In the genomic region with DNA sequence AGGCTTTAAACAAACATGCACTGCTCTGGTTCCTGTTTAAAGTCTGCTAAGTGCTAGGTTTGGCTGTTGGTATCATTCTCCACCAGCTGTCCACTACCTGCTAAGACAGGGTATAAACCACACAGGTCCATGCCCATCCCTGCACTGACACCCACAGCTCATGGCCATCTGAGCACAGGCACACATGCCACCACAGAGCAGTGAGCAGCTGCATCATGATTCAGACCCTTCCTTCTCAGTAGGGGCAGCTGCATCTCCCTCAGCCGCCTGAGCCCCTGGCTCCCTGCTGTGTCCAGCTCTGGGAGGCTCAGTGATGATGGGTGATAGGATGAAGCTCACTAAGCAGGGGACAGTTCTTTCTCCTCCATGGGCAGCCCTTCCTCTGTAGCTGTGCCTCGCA, we compare ENCODE assay signal across 21 mouse cellular contexts.
"Had no signal": no experiment of that assay in that cellular context is flagged by ENCODE, and none has a peak within 500 bp of the region (broad histone marks: within the 10 kb centered on the region; RNA-seq: fewer than 3 reads in every experiment).

No protein-coding gene starts in this region.

- H3K27ac ChIP-seq: liver, embryonic 15.5 days; lung, embryonic 15.5 days; macrophage; midbrain, embryonic 13.5 days; midbrain, embryonic 15.5 days; neural tube, embryonic 13.5 days; neural tube, embryonic 15.5 days had no signal

- H3K4me3 ChIP-seq: liver, embryonic 15.5 days; lung, embryonic 15.5 days; midbrain, embryonic 13.5 days; midbrain, embryonic 15.5 days; neural tube, embryonic 13.5 days; neural tube, embryonic 15.5 days had no signal

- ATAC-seq: liver, postnatal 0 days; lung, postnatal 0 days; midbrain, embryonic 13.5 days; midbrain, embryonic 15.5 days had no signal

- DNase-seq: liver, postnatal 0 days; lung, adult 2 months; lung, postnatal 14 days; lung, postnatal 36 days; retina, postnatal 1 day; right cerebral cortex, adult 18-20 months; right cerebral cortex, postnatal 25 days; right cerebral cortex, postnatal 4 days; spleen, adult 18-20 months; thymus, adult 18-20 months; thymus, postnatal 14 days; thymus, postnatal 36 days had no signal

- H3K9me3 ChIP-seq: liver, embryonic 15.5 days; lung, embryonic 15.5 days; midbrain, embryonic 13.5 days; midbrain, embryonic 15.5 days; neural tube, embryonic 13.5 days; neural tube, embryonic 15.5 days had no signal

- H3K4me2 ChIP-seq: liver, embryonic 15.5 days; lung, embryonic 15.5 days; midbrain, embryonic 11.5 days; midbrain, embryonic 13.5 days; midbrain, embryonic 15.5 days; neural tube, embryonic 13.5 days; neural tube, embryonic 15.5 days had no signal

- H3K9ac ChIP-seq: liver, embryonic 15.5 days; liver, postnatal 0 days; lung, embryonic 15.5 days; midbrain, embryonic 13.5 days; midbrain, embryonic 15.5 days; neural tube, embryonic 13.5 days; neural tube, embryonic 15.5 days had no signal

- H3K27me3 ChIP-seq: liver, embryonic 15.5 days; lung, embryonic 15.5 days; midbrain, embryonic 13.5 days; midbrain, embryonic 15.5 days; neural tube, embryonic 13.5 days; neural tube, embryonic 15.5 days had no signal

- H3K36me3 ChIP-seq: liver, embryonic 15.5 days; lung, embryonic 15.5 days; midbrain, embryonic 13.5 days; midbrain, embryonic 15.5 days; neural tube, embryonic 13.5 days had no signal

- H3K4me1 ChIP-seq: liver, embryonic 15.5 days; lung, embryonic 15.5 days; midbrain, embryonic 13.5 days; midbrain, embryonic 15.5 days; neural tube, embryonic 13.5 days; neural tube, embryonic 15.5 days had no signal
